Mouse (Mus musculus) thymus, adult 2 months (tissue): ENCODE measurements around the gene Klhl35.

ENCODE experiments used
- CTCF ChIP-seq: fragments of 200-500 bp; IDR thresholded peaks from 2 replicates; pipeline ENCODE4 v1.5.1; 2012; ENCODE audit warnings: mild to moderate bottlenecking, control low read depth, low read length, moderate library complexity, borderline replicate concordance; ENCODE audit not compliant: control insufficient read depth, poor library complexity, insufficient read depth; ENCODE audit errors: extremely low read depth
- POLR2A ChIP-seq: fragments of 200-500 bp; IDR thresholded peaks from 2 replicates; pipeline ENCODE4 v1.6.1; 2012; ENCODE audit warnings: mild to moderate bottlenecking, low read length, control low read depth, moderate library complexity; ENCODE audit not compliant: control insufficient read depth, poor library complexity, insufficient read depth; ENCODE audit errors: extremely low read depth

- TF ChIP-seq CTCF (no peak), POLR2A (no peak)
Observed at GRCm38 (mm10) chr7:99484679-99485078, 18.9 kb downstream of the Klhl35 start.
